ENCODE assay signal across 13 mouse cellular contexts in genomic region chr8:60736913-60737312, GRCm38 (mm10).
"Had no signal": no experiment of that assay in that cellular context is flagged by ENCODE, and none has a peak within 500 bp of the region (broad histone marks: within the 10 kb centered on the region; RNA-seq: fewer than 3 reads in every experiment).

No protein-coding gene starts in this region.

- DNase-seq: liver, postnatal 0 days; lung, embryonic 14.5 days; lung, postnatal 10 days; lung, postnatal 4 days; right cerebral cortex, postnatal 14 days; thymus, adult 2 months; thymus, postnatal 36 days had no signal

- H3K4me3 ChIP-seq: liver, embryonic 15.5 days; megakaryocyte, embryonic 14.5 days; midbrain, embryonic 13.5 days; midbrain, embryonic 15.5 days; neural tube, embryonic 12.5 days; stomach, embryonic 15.5 days had no signal

- H3K4me1 ChIP-seq: liver, embryonic 15.5 days; midbrain, embryonic 13.5 days; midbrain, embryonic 15.5 days; neural tube, embryonic 12.5 days; stomach, embryonic 15.5 days had no signal
